Mouse (Mus musculus) CH12F3 (cell line): ENCODE measurements around the gene Izumo4.

Experiments
- in situ Hi-C: fragments of 300-500 bp; cut with MboI; formaldehyde crosslinking; loops from 2 replicates; pipeline ENCODE4 v1.14.3; 2020; ENCODE audit warnings: low sequenced_read_pairs

The Izumo4 gene

DNA sequence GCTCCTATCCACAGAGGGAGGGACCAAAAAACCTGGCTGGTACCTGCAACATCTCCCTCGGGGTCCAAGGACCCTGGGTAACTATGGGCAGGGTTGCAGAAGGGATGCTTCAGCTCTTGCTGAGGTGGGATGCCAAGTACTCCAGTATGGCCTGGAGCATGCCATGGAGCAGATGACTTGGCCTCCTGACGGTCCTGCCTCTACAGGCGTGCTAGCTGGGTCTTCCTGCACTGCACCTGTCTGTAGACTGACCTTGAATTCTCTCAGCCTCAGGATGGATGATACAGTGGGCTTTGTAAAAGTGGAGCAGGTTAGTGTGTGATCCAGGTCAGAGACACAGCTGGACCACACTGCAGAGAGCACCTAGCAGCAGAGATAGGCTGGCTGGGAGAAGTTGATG is 3.5 kb downstream of the Izumo4 start:
- in situ Hi-C loops: no loop called here

DNA sequence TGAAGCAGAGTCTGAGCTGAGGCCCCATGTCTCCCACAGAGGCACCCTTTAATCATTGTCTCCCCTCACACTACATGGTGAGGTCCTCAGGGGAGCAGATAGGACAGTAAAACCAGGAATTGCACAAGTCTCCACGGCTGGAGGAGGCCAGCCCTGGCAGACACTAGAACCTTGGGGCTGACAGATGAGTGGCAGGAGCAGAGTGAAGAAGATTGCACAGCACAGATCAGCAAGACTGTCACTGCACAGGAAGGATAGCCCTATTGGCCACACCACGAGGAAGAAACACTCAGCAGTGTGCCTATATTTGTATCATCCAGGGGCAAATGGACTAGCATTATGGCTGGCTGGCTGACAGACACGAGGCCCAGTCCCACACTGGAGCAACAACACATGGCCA is 8.8 kb downstream of the Izumo4 start:
- in situ Hi-C loops: no loop called here

DNA sequence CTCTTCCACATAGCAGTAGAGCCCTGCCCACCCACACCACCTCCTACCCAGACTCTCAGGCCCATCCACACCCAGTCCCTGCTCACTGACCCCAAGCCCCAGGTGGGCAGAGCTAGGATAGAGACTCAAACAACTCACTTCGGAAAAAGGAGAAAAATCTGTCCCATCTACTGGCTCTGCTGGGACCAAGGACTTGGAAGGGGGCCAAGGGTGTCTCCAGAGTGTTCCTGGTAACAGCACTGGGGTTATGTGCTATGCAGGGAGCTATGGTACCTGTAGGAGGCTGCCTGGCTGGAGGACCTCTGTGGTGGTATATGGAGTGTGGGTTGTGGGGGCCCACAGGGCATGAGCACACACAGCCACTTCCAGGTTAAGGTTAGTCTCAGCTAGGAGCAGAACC is 15.3 kb downstream of the Izumo4 start:
- in situ Hi-C loops: no loop called here

- in situ Hi-C loops: no loop called here
Measured at GRCm38 (mm10) chr10:80727369-80728127, 25.6 kb downstream of the Izumo4 start.

- in situ Hi-C loops: no loop called here
Measured at GRCm38 (mm10) chr10:80732611-80733101, 30.7 kb downstream of the Izumo4 start.

DNA sequence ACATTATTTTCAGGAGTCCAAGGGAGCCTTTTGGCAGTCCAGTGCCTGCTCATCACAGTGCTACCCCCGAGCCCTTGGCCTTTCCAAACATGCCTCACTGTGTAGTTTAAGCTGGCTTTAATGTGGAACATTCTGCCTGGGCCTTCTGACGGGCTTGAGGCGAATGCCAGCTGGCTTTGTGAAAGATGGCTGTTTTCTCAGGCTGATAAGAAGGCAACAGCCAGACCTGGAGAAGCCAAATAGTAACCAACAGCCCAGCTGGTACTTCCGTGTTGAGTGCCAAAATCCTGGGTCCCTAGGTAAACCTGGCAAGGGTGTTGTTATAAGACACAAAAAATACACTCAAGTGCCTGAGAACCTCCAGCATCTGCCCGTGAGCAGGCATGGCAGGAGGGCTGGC is 34.7 kb downstream of the Izumo4 start:
- in situ Hi-C loops: no loop called here

GRCm38 (mm10) chr10:80738657-80739056 is 36.7 kb downstream of the Izumo4 start:
- in situ Hi-C loops: no loop called here

GRCm38 (mm10) chr10:80741146-80741545 is 39.2 kb downstream of the Izumo4 start:
- in situ Hi-C loops: no loop called here

- in situ Hi-C loops: no loop called here
Measured at GRCm38 (mm10) chr10:80741634-80742179, 39.7 kb downstream of the Izumo4 start.

DNA sequence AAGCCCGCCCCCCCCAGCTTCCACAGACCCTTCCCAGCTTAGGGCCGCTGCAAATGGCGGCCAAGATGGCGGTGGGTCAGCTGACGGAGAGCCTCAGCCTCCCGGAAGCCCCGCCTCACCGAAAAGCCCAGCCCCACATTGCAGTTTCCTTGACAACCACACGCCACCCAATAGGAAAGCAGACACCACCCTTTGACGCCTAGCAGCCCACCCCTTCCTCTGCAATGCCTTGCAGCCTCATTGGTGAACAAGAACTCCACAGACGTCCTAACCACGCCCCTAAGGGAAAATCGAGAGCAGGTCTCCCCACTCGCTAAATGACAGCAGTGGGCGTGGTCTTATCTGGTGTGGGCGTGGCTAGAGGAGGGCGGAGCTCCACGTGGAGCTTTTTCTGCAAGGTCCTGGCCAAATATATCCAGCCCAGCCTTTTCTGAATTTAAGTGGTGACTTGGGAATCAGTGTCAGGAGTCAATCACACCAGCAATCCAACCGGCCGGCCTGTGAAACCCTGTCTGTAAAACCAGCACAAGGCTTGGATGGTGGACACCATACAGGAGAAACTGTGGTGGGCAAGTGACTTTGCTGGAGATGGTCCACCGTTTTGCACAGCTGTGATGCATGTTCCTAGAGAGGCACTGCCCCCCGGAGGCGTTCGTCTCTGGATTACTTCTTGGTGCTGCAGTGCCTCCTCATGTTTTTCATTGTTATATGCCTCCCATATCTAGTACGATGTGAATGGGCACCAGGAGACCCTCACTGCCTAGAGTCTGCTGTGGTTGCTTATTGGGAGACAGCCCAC is 40.4 kb downstream of the Izumo4 start, which contains the start of gene Ap3d1:
Ap3d1 (minus strand) TSS at position 85 of the 799 bp plus-strand sequence.
- in situ Hi-C loops: no loop called here

DNA sequence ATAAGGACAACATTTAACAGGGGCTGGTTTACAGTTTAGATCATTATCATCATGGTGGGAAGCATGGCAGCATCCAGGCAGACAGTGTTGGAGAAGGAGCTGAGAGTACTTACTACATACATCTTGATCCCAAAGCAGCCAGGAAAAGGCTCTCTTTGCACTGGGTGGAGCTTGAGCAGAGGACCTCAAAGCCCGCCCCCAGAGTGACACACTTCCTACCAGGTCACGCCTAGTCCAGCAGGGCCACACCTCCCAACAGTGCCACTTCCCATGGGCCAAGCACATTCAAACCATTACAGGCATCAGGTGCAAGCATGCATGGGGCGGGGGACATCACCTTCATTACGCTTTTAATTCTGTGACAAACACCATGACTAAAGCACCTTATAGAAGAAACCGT is 42.3 kb downstream of the Izumo4 start:
- in situ Hi-C loops: no loop called here

DNA sequence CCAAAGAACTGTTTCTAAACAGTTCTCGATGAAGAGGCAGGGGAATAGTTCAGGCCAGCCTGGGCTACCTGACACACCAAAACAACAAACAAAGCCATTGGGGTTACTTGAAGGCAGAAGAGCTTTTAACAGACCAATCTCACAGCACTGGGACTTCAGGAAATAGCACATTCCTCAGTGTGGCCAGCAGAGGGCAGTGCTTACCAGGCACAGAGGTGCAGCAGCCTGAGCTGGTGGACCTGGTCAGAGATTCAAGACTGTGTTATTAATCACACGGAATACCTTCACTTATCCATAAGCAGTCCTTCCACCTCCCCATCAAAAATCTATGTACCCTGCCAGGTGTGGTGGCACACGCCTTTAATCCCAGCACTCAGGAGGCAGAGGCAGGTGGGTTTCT is 45.4 kb downstream of the Izumo4 start:
- in situ Hi-C loops: no loop called here

DNA sequence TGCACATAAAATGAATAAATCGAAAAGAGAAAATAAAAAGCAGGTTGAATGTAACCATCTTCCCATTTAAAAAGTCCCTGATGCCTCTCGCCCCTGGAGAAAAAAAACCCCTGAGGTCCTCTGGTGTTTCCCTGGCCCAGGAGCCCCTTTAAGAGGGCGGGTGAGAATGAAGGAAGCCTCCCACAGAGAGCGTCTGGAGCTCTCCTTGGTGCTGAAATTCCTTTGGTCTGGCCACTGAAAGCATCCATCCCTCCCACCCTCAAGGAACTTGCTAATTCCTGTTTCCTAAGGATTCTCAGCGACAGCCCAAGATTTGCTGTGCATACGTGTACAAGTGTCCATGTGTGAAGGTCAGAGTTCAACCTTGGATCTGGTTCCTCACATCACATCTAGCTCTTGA is 46.6 kb downstream of the Izumo4 start:
- in situ Hi-C loops: no loop called here

- in situ Hi-C loops: no loop called here
Measured at GRCm38 (mm10) chr10:80751188-80751832, 49.3 kb downstream of the Izumo4 start.

DNA sequence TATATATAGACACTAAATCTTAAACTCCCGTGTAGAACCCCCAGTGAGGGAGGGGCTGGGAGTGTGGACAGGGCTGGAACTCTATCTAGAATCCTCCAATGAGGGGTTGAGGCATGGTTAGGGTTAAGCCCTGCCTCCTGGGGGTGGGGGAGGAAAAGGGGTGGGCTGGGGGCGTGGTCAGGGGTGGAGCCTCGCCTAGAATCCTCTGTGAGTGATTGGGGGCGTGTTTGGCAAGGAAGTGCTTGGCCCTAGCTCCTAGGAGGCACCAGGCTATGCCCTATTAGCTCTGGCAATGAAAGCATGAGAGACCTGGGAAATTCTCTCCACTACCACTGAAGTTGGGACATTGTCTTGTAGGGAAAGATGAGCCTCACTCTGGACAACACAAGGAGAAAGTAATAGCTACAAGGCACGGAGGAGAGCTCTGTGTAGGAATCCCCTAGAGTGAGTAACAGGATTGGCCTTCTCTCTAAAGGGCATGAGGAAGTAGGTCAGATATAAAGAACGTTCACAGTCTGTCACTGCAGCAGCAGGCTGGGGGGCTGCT is 50.2 kb downstream of the Izumo4 start:
- in situ Hi-C loops: no loop called here

DNA sequence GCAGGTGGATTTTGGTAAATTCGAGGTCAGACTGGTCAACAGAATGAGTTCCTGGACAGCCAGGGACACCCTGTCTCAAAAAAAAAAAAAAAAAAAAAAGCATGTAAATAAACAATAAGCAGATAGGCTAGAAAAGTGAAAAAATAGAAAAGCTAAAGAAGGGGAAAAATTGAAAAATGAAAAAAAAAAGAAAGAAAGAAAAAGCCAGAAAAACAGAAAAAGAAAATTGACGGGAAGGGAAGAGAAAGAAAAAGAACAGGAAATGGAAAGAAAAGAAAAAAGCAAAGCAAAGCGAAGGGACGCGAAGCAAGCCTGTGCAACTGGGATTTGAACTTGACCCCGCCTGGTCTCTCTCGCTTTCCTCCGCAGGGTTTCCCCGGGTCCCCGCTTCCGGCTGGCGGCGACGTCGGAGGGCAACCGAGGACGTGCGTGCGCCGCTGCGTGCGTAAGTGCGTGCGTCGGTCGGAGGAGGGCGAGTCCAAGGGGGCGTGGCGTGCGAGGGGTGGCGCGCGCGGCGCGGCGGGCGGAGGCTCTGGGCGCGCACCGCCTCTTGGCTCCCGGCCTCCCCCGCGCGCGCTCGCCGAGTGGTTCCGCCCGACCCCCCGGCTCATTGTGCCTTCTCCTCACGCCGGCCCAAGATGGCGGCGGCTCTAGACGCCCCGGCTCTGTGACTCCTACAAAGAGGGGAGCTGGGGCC is 52.8 kb downstream of the Izumo4 start, which contains the start of gene Dot1l:
Dot1l (plus strand) TSS at position 613 of the 697 bp plus-strand sequence.
- in situ Hi-C loops: no loop called here
